ENCODE assay signal across 28 mouse cellular contexts in genomic region chr9:99552068-99552467, GRCm38 (mm10). TPM values are rescaled to one million over a fixed set of nuclear protein-coding genes. Genes with fewer than 3 reads are reported as not detected.
DNase-seq lines count a peak whose midpoint lies in the region; ATAC-seq and TF ChIP-seq lines count a peak whose summit lies in the region.
"Had no signal": no experiment of that assay in that cellular context is flagged by ENCODE, and none has a peak within 500 bp of the region (broad histone marks: within the 10 kb centered on the region; RNA-seq: fewer than 3 reads in every experiment).

No protein-coding gene starts in this region.

- H3K9me3 ChIP-seq in liver, embryonic 13.5 days (replicated peaks): no peaks in the 10 kb centered on the region
- H3K9me3 ChIP-seq in liver, embryonic 12.5 days (replicated peaks): no peaks in the 10 kb centered on the region
- no peaks in the 10 kb centered on the region for H3K9me3 ChIP-seq in intestine, embryonic 16.5 days (ENCODE audit: control insufficient read depth, low read length)
- no peaks in the 10 kb centered on the region for H3K9me3 ChIP-seq in hindbrain, embryonic 14.5 days (ENCODE audit: control insufficient read depth, low read length)
- H3K9me3 ChIP-seq: embryonic facial prominence, embryonic 10.5 days; embryonic facial prominence, embryonic 13.5 days; forebrain, embryonic 12.5 days; forebrain, embryonic 15.5 days; G1E; heart, embryonic 10.5 days; heart, embryonic 13.5 days; hindbrain, embryonic 15.5 days had no signal

- peaks cover 44% of the 10 kb centered on the region for H3K4me1 ChIP-seq in liver, embryonic 13.5 days (replicated peaks)
- peaks cover 49% of the 10 kb centered on the region for H3K4me1 ChIP-seq in liver, embryonic 12.5 days
- peaks cover 5% of the 10 kb centered on the region; the same call in 1 of the 2 replicates for H3K4me1 ChIP-seq in intestine, embryonic 16.5 days (ENCODE audit: control insufficient read depth, insufficient read depth, low read length)
- H3K4me1 ChIP-seq in small intestine, adult 2 months (ENCODE audit: control insufficient read depth, insufficient read depth, insufficient read length, low read length): peaks cover 6% of the 10 kb centered on the region; the same call in 1 of the 2 replicates
- no peaks in the 10 kb centered on the region for H3K4me1 ChIP-seq in hindbrain, embryonic 14.5 days (replicated peaks; ENCODE audit: control insufficient read depth, insufficient read depth, low read length)
- H3K4me1 ChIP-seq: embryonic facial prominence, embryonic 10.5 days; embryonic facial prominence, embryonic 13.5 days; forebrain, embryonic 12.5 days; forebrain, embryonic 15.5 days; heart, embryonic 10.5 days; hindbrain, embryonic 15.5 days had no signal

- 65% methylated on average over 2 of the region's 2 CpGs for WGBS in liver, embryonic 13.5 days (ENCODE audit: insufficient replicate concordance)
- 59% methylated on average over 2 of the region's 2 CpGs for WGBS in liver, embryonic 12.5 days (ENCODE audit: insufficient replicate concordance)
- WGBS in intestine, embryonic 16.5 days: 65% methylated on average over 2 of the region's 2 CpGs
- WGBS in small intestine, adult 2 months: 24% methylated on average over 2 of the region's 2 CpGs
- WGBS in hindbrain, embryonic 14.5 days: 93% methylated on average over 2 of the region's 2 CpGs

- H3K27ac ChIP-seq in liver, embryonic 13.5 days: 0 out of 2 replicates have a peak overlapping the region, but pooled peaks have one; percentile 10
- no peak overlapping the region for H3K27ac ChIP-seq in liver, embryonic 12.5 days
- H3K27ac ChIP-seq in intestine, embryonic 16.5 days (ENCODE audit: low read length): no peak overlapping the region
- H3K27ac ChIP-seq in small intestine, adult 2 months (ENCODE audit: insufficient read depth, low read depth, low read length): 0 out of 2 replicates have a peak overlapping the region, but pooled peaks have one; percentile 20
- H3K27ac ChIP-seq in hindbrain, embryonic 14.5 days: no peak overlapping the region
- H3K27ac ChIP-seq: embryonic facial prominence, embryonic 10.5 days; embryonic facial prominence, embryonic 13.5 days; forebrain, embryonic 12.5 days; forebrain, embryonic 15.5 days; heart, adult 2 months; heart, embryonic 10.5 days; heart, embryonic 13.5 days; hindbrain, embryonic 15.5 days had no signal

- no peak overlapping the region for H3K9ac ChIP-seq in liver, embryonic 13.5 days
- no peak overlapping the region for H3K9ac ChIP-seq in liver, embryonic 12.5 days
- no peak overlapping the region for H3K9ac ChIP-seq in intestine, embryonic 16.5 days (ENCODE audit: low read depth, low read length)
- no peak overlapping the region for H3K9ac ChIP-seq in hindbrain, embryonic 14.5 days
- H3K9ac ChIP-seq: embryonic facial prominence, embryonic 13.5 days; forebrain, embryonic 12.5 days; forebrain, embryonic 15.5 days; heart, embryonic 13.5 days; hindbrain, embryonic 15.5 days had no signal

- no peak for DNase-seq in liver, embryonic 13.5 days
- DNase-seq in hindbrain, embryonic 14.5 days (ENCODE audit: low spot score): no peak
- DNase-seq in left cerebral cortex, adult 11 months (ENCODE audit: low spot score): no peak
- DNase-seq in right cerebral cortex, adult 2 months (ENCODE audit: low spot score in 2 of 2): no peak
- DNase-seq: adrenal gland, postnatal 14 days; B cell, adult 2 months; cerebellum, adult 11 months; cerebellum, adult 2 months; cerebellum, adult 9-11 months; embryo, embryonic 11 days; gastrocnemius, postnatal 10 days; gastrocnemius, postnatal 36 days; heart, adult 2 months; heart, postnatal 14 days; heart, postnatal 4 days had no signal

- no peak overlapping the region for H3K4me2 ChIP-seq in liver, embryonic 13.5 days
- H3K4me2 ChIP-seq in liver, embryonic 12.5 days: no peak overlapping the region
- H3K4me2 ChIP-seq in intestine, embryonic 16.5 days (ENCODE audit: low read depth, low read length): no peak overlapping the region
- no peak overlapping the region for H3K4me2 ChIP-seq in hindbrain, embryonic 14.5 days (replicated peaks)
- H3K4me2 ChIP-seq: embryonic facial prominence, embryonic 13.5 days; forebrain, embryonic 12.5 days; forebrain, embryonic 15.5 days; heart, embryonic 13.5 days; hindbrain, embryonic 15.5 days had no signal

- no peak for TF ChIP-seq POLR2A in small intestine, adult 2 months (IDR thresholded peaks at IDR 0.05; ENCODE audit: low read depth, low read length)

- ATAC-seq in liver, embryonic 13.5 days (ENCODE audit: low read depth): no peak
- ATAC-seq in liver, embryonic 12.5 days: no peak; the same call in 1 of the 2 replicates
- ATAC-seq in intestine, embryonic 16.5 days: peak; percentile 95
- ATAC-seq in hindbrain, embryonic 14.5 days (ENCODE audit: low FRiP score): no peak
- ATAC-seq: forebrain, embryonic 15.5 days had no signal

- no peaks in the 10 kb centered on the region for H3K36me3 ChIP-seq in liver, embryonic 13.5 days
- H3K36me3 ChIP-seq in liver, embryonic 12.5 days: peaks cover 5% of the 10 kb centered on the region
- no peaks in the 10 kb centered on the region for H3K36me3 ChIP-seq in intestine, embryonic 16.5 days (ENCODE audit: control insufficient read depth, insufficient read depth, low read length)
- no peaks in the 10 kb centered on the region for H3K36me3 ChIP-seq in small intestine, adult 2 months (ENCODE audit: control insufficient read depth, insufficient read depth, low read length)
- H3K36me3 ChIP-seq in hindbrain, embryonic 14.5 days (replicated peaks; ENCODE audit: control insufficient read depth, insufficient read depth): no peaks in the 10 kb centered on the region
- H3K36me3 ChIP-seq: embryonic facial prominence, embryonic 13.5 days; forebrain, embryonic 12.5 days; forebrain, embryonic 15.5 days; hindbrain, embryonic 15.5 days had no signal

- no peak for TF ChIP-seq CTCF in small intestine, adult 2 months (IDR thresholded peaks at IDR 0.05; ENCODE audit: extremely low read depth, insufficient read length, insufficient replicate concordance, low read depth, low read length)

- no peak overlapping the region for H3K4me3 ChIP-seq in liver, embryonic 13.5 days (replicated peaks)
- H3K4me3 ChIP-seq in liver, embryonic 12.5 days: no peak overlapping the region
- no peak overlapping the region for H3K4me3 ChIP-seq in intestine, embryonic 16.5 days (ENCODE audit: low read length)
- no peak overlapping the region for H3K4me3 ChIP-seq in small intestine, adult 2 months (ENCODE audit: low read depth, low read length)
- H3K4me3 ChIP-seq in hindbrain, embryonic 14.5 days (replicated peaks; ENCODE audit: low read length): no peak overlapping the region
- H3K4me3 ChIP-seq: embryonic facial prominence, embryonic 10.5 days; embryonic facial prominence, embryonic 13.5 days; erythroblast, embryonic 14.5 days; forebrain, embryonic 12.5 days; forebrain, embryonic 15.5 days; heart, adult 2 months; heart, embryonic 10.5 days; heart, embryonic 13.5 days; hindbrain, embryonic 15.5 days had no signal

- no peaks in the 10 kb centered on the region for H3K27me3 ChIP-seq in liver, embryonic 13.5 days
- H3K27me3 ChIP-seq in liver, embryonic 12.5 days (replicated peaks): no peaks in the 10 kb centered on the region
- no peaks in the 10 kb centered on the region for H3K27me3 ChIP-seq in intestine, embryonic 16.5 days (replicated peaks; ENCODE audit: control insufficient read depth, insufficient read depth, low read length)
- no peaks in the 10 kb centered on the region for H3K27me3 ChIP-seq in small intestine, adult 2 months (ENCODE audit: control insufficient read depth, insufficient read depth, low read length)
- no peaks in the 10 kb centered on the region for H3K27me3 ChIP-seq in hindbrain, embryonic 14.5 days (ENCODE audit: control insufficient read depth, insufficient read depth, low read length)
- H3K27me3 ChIP-seq: CH12.LX; embryonic facial prominence, embryonic 13.5 days; forebrain, embryonic 12.5 days; forebrain, embryonic 15.5 days; heart, embryonic 13.5 days; hindbrain, embryonic 15.5 days had no signal

RNA-seq across cellular contexts. Expression of gene Armc8, which starts 16.6 kb away (rescaled TPM):
- 11.9 and 14.5 TPM in 2 replicates for polyA plus RNA-seq in liver, embryonic 13.5 days (2015; fragmentation: Nextera tagmentation; extraction: Ambion mirVana)
- polyA plus RNA-seq in liver, embryonic 12.5 days (2016; fragmentation: Nextera tagmentation; extraction: Ambion mirVana): 14.5 and 15.1 TPM in 2 replicates
- 25.5 and 28.1 TPM in 2 replicates for polyA plus RNA-seq in intestine, embryonic 16.5 days (2015; fragmentation: Nextera tagmentation; extraction: Ambion mirVana)
- 5.9 and 9.5 TPM in 2 replicates for polyA plus RNA-seq in small intestine, adult 2 months (2012; rRNA removed)
- 78.3 and 83.0 TPM in 2 replicates for polyA plus RNA-seq in hindbrain, embryonic 14.5 days (2014; fragmentation: Nextera tagmentation; extraction: Ambion mirVana)

RNA-seq across cellular contexts. Expression of gene Dbr1, which starts 23.5 kb away (rescaled TPM):
- 24.6 and 28.8 TPM in 2 replicates for polyA plus RNA-seq in liver, embryonic 13.5 days (2015; fragmentation: Nextera tagmentation; extraction: Ambion mirVana)
- polyA plus RNA-seq in liver, embryonic 12.5 days (2016; fragmentation: Nextera tagmentation; extraction: Ambion mirVana): 26.8 and 31.4 TPM in 2 replicates
- polyA plus RNA-seq in intestine, embryonic 16.5 days (2015; fragmentation: Nextera tagmentation; extraction: Ambion mirVana): 23.4 and 27.8 TPM in 2 replicates
- polyA plus RNA-seq in small intestine, adult 2 months (2012; rRNA removed): 4.3 and 11.9 TPM in 2 replicates
- polyA plus RNA-seq in hindbrain, embryonic 14.5 days (2014; fragmentation: Nextera tagmentation; extraction: Ambion mirVana): 22.1 and 23.7 TPM in 2 replicates

Comparison
In these comparisons a context has a peak if more than half of its experiments do, and no peak if none do; other contexts are left out.
1. H3K27ac ChIP-seq: peak in liver, embryonic 13.5 days (single experiment) and small intestine, adult 2 months (single experiment); none in liver, embryonic 12.5 days (single experiment), intestine, embryonic 16.5 days (single experiment) and hindbrain, embryonic 14.5 days (single experiment).